Mouse (Mus musculus) C2C12 (cell line): Measurements from ENCODE around the gene Coro2b.

Experiments
- CTCF ChIP-seq: IDR thresholded peaks from one replicate; pipeline ENCODE4 v1.5.1; 2011; ENCODE audit not compliant: control insufficient read depth, insufficient read depth, insufficient read length
- MAX ChIP-seq: IDR thresholded peaks from one replicate; pipeline ENCODE4 v1.6.1; 2011; ENCODE audit warnings: mild to moderate bottlenecking, control low read depth
- MYOD1 ChIP-seq: IDR thresholded peaks from one replicate; pipeline ENCODE4 v1.6.1; 2011; ENCODE audit warnings: low read depth; ENCODE audit not compliant: control insufficient read depth, insufficient read length

- TF ChIP-seq MAX (no peak), CTCF (no peak), MYOD1 (no peak)
Measured at GRCm38 (mm10) chr9:62469143-62469542, 67.7 kb downstream of the Coro2b start.
